Mouse (Mus musculus) bone marrow macrophage, adult 2 months (primary cell): ENCODE results near the gene Hes5.

ENCODE experiments used
- CTCF ChIP-seq: IDR thresholded peaks from 2 replicates; pipeline ENCODE4 v1.5.1; 2012; ENCODE audit warnings: low read depth, mild to moderate bottlenecking, low read length, moderate library complexity
- POLR2A ChIP-seq: IDR thresholded peaks from 2 replicates; pipeline ENCODE4 v1.6.1; 2012; ENCODE audit warnings: mild to moderate bottlenecking, low read depth, low read length, borderline replicate concordance

DNA sequence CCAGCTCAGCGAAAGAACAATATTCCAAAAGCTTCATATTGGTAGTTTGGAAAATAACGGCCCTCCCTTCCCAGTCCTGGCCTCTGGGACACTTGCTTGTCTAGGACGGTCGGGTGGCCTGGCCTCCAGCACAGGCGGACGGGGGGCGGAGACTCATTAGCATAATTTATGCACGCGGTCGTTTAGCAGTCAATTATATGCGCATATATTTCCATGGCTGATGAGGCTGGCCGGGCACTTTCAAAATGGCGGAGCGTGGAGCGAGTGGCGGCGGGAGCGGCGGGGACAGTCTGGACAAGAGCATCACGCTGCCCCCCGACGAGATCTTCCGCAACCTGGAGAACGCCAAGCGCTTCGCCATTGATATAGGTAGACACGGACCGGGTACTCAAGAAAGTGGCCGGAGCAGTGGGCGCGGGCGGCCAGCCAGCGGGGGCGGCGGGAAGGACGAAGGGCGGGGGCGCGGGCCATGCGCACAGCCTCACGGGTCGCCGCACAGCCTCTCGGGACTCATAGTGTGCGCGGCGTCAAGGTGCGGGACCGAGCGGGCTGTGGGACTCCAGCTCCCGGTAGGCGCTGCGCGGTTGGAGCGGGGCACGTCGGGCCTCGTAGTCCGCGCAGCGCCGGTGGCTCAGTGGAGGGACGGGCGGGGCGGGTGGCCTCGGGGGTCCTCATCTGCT, 3.3 kb downstream of the Hes5 start, which contains the start of gene Pank4:
- TF ChIP-seq CTCF, result no peak
- TF ChIP-seq POLR2A, result no peak
